Mouse (Mus musculus): ENCODE measurements around the gene Mas1.

DNA sequence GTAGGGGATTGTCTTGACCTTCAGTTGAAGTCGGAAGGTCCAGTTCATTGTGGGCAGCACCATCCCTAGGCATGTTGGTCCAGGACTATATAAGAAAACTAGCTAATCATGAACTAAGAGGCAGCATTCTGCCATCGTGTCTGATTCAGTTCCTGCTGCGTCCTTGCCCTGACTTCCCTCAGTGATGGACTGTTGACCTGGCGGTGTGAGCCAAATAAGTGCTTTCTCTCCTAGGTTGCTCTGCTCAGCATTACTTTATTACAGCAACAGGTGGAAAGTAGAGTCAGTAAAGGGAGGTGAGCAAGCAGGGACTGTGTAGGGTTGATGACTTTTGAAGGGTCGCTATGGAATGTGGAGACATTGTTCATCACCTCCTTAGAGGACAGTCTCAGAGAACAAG lies 32.2 kb downstream of the Mas1 start:
- no peak for TF ChIP-seq GATA1 (IDR thresholded peaks at IDR 0.05; ENCODE audit: borderline replicate concordance, low read length)
- TF ChIP-seq FLI1 (IDR thresholded peaks at IDR 0.05; ENCODE audit: low read length) = no peak

All from megakaryocyte, embryonic 14.5 days (primary cell).